Mouse (Mus musculus) ES-Bruce4 (cell line): Measurements from ENCODE around the gene Tmem132b.

ENCODE experiments used
- CTCF ChIP-seq: IDR thresholded peaks from one replicate; pipeline ENCODE4 v1.8.1; 2011; ENCODE audit warnings: low read depth, low read length
- POLR2A ChIP-seq: IDR thresholded peaks from one replicate; pipeline ENCODE4 v1.8.1; 2011; ENCODE audit warnings: low read length; ENCODE audit not compliant: insufficient read depth

DNA sequence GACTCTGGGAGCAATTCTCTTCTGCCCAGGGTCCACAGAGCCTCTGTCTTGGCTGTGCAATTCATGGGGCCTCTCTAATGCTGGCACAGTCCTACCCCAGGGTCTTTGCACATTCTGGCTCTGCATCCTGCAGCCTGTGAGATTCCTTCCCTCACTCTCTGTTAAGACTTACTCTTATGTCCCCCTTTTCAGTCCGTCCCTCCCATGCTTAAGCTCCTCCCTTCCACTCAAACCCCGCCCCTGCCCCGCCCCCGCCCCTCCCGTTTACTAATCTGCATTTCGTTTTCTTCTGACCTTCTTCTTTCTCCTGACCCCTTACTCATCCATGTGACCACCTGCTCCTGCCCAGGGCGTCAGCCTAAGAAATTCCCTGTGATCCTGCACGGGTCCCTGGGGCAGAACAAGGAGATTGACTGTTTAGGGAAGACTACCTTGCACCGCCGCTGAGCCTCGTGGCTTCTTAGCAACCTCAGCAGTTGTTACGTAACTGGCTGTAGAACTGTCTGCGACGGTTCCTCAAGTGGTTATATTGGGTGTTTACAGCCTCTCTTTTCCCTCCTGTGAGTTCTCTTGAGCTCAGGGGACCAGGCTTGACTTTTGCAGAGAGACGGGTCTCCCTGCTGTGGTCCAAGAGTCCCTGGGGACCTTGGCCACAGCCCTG, 10.5 kb upstream of the Tmem132b start:
- TF ChIP-seq CTCF (no peak), POLR2A (no peak)
